Mouse (Mus musculus) heart, adult 11 months (tissue): ENCODE results near the gene Fam107b.

Experiments used
- DNase-seq: peaks from one replicate; pipeline ENCODE4 v3.0.0; 2022

Gene Fam107b

DNA sequence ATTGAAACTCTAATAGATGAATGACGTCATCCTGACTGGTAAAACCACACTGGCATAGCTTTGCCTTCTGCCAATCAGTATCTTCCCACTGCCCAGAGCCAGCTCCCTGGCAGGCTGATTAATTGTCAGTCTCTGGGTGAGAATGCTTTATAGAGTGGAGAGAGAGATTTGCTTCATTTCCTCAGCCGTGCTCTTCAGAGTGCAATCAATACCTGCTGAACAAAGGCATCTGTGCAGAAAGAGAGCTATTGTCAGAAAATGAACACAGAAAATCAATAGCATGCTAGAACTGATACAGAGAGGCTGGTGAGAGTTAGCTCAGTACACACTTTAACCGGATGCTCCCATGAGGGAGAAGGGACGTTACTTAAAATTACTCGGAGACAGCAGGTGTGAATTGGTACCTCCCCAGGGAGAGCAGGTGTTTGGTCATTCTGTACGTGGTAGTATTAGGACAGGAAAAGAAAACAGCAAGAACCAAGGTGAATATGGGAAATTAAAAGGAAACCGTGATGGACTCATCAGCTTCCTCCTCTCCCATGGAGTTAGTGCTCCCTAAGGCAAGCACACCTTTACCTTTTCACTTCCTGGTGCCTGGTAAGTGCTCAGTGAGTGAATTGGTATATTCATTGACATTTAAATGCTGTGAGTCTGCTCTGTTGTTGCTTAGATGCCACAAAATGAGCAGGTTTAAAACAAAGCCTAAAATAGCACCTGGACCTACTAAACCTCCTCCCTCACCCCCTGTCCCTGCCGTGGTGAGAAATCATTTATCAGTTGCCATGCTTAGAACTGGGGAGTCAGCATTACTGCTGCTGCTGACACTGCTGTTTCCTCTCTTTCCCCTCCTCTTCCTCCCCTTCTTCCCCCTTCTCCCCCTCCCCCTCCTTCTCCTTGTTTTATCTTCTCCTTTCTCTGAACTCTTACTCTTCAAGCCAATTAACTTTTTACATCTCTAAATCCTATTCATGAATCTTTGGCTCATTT, 38.9 kb downstream of the Fam107b start:
- peak; percentile 22 for DNase-seq

- peak; percentile 41 for DNase-seq
Observed at GRCm38 (mm10) chr2:3618446-3618845, 48.2 kb downstream of the Fam107b start.

GRCm38 (mm10) chr2:3621568-3621967, 51.3 kb downstream of the Fam107b start:
- peak; percentile 33 for DNase-seq

DNA sequence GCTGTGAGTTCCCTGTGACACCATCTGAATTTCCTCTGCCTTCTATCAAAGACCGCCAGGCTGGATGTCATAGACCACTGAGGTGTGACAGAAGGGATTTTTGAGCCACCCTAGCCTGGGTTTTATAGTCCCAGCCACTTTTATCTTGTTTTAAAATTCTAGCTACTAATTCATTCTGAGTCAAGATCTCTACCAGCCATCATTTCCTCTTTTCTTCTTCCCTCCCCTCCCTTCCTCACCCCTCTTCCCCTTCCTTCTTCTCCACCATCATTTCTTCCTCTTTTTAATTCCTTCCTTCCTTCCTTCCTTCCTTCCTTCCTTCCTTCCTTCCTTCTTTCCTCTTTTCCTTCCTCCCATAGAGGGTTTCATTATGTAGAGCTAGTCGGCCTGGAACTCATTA, 51.9 kb downstream of the Fam107b start:
- DNase-seq, result no peak

GRCm38 (mm10) chr2:3623207-3623980, 53.1 kb downstream of the Fam107b start:
- peak; percentile 24 for DNase-seq

DNA sequence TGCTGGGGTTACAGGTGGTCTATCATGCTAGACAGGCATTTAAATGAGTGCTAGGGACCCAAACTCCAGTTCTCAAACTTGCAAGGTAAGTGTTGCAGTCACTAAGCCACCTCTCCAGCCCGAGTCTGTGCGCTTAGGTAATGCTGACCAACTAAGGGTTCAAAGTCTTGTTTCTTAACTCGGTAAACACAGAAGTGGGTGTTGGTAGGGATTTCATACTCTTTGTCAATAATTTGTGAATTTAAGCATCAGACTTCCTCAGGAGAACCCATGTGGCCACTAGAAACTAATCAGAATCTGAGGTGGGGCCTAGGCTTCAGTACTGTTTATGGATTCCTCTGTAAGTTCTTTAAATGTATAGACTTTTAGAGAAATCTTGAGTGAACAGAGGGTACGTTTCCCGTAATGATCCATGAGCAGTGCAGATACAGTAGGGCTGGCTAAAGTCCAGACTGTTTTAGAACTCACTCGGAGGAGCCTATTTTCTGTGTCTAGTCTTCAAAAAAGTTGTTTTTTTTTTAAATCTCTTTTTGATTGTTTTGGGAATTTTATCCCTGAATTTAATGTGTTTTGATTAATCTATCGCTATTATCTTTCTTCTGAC, 53.8 kb downstream of the Fam107b start:
- DNase-seq, result no peak

- DNase-seq, result peak; percentile 56
Observed at GRCm38 (mm10) chr2:3629096-3629495, 58.8 kb downstream of the Fam107b start.

DNA sequence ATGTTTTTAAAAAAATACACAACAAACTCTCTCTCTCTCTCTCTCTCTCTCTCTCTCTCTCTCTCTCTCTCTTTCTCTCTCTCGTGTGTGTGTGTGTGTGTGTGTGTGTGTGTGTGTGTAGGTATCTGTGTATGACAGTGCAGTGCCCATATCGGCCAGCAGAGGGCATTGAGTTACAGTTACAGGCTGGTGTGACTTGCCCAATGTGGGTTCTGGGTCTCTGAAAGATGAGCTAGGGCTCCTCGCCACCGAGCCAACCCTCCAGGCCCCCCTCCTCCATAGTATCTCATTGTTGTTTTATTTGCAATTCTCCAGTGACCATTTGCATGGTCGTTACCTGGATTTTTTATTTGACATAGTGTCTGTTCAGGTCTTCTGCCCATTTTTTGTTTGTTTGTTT, 59.5 kb downstream of the Fam107b start:
- DNase-seq, result peak; percentile 58

DNA sequence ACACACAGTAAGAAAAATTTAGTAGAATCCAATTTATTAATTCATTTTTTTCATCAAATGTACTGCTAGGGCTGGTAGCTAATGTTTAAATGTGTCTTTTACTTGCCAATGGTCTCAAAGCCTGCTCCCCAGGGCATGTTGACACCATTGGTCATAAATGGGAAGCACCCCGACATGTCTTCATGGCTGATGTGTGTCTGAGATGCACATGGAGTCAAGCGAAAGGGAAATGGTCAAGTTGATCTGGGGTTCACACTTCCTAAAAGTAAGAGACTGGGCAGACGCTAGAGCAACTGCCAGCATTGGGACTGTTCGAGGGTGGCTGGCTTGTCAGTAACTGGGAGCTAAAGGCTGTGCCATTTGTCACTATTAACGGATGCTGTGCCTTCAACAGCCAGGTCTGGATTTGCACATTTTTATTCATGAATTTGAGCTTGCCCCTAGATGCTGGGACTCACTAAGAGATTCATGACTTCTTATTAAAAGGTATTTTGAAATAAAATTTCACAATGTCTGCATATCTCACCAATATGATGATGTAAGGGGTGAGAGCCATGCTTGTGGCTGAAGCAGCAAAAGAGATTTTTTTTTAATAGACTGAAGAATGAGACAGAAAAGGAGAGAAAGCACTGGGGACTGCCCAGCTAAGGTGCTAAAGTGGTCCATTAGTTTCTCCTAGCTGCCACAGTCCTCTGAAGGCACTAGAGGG, 60.6 kb downstream of the Fam107b start:
- peak; percentile 88 for DNase-seq

GRCm38 (mm10) chr2:3633137-3633536, 62.8 kb downstream of the Fam107b start:
- peak; percentile 89 for DNase-seq

DNA sequence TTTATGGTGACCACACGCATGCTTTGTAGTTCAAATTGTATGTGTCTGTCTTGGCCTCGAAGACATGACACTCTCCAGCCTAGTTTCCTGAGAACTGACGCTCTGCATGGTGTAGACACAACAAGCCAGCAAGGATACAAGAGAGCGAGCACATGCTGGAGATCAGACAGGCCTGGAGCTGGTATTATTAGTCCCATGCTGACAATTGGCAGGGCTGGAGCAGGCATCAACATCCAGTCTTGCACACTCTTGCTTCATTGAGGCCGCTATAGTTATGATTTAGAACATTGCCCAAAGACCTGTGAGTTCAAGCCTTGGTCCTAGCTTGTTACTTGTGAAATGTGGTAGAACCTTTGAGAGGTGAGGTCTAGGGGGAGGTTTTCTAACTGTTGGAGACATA, 66.5 kb downstream of the Fam107b start:
- no peak for DNase-seq

- peak; percentile 89 for DNase-seq
Observed at GRCm38 (mm10) chr2:3641001-3641770, 70.9 kb downstream of the Fam107b start.

GRCm38 (mm10) chr2:3642949-3643348, 72.7 kb downstream of the Fam107b start:
- no peak for DNase-seq

- DNase-seq, result no peak
Observed at GRCm38 (mm10) chr2:3645741-3646140, 75.5 kb downstream of the Fam107b start.

GRCm38 (mm10) chr2:3649171-3649570, 78.9 kb downstream of the Fam107b start:
- DNase-seq, result peak; percentile 2

DNA sequence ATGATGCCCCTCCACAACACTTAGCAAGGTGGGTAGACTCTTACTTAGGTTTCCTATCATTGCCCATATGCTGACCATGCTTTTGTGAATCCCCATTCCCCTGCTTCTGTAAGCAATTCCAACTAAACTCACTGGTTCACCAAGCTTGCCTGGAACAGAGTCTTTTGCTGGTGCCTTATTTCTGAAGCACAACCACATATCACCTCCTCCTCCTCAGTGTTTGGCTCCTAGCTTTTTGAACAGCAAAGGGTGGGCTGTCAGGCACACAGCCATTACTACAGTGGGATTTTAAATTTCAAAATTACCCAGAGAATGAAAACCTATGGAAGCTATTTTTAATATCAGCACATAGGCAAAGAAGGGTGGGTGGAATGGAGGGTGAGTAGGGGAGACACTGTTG, 84.3 kb downstream of the Fam107b start:
- DNase-seq, result peak; percentile 74

- DNase-seq, result peak; percentile 78
Observed at GRCm38 (mm10) chr2:3656091-3656490, 85.8 kb downstream of the Fam107b start.

DNA sequence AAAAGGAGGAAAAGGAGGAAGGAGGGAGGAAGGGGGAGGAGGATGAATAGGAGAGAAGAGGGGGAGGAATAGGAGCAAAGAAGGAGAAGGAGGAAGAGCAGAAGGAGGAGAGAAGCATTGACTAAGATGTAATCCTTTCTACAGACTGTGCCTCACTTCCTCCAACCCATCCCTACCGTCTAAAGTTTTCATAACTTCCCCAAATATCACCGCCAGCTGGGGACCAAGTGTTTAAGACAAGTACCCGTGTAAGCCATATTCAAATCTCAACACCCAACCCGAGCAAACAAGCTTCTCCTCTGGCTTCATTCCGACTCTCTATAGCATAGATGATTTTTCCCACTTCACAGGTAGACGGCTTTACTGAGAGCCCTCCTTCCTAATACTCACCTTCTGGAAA, 86.5 kb downstream of the Fam107b start:
- peak; percentile 85 for DNase-seq

DNA sequence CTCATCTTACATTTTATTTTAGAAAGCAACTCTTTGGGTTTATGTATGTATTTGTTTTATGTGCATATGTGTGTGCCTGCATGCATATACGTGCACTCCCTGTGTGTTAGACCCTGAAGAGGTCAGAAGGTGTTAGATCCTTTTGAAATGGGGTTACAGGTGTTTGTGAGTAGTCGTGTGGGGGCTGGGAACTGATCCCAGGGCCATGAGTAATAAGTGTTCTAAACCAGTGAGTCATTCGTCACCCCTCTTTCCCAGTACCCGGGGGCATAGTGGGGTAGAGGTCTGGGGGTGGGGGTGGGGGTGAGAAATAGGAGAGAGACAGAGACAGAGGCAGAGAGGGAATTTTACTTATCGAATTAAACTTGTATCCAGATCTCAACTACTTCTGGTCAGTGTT, 87.1 kb downstream of the Fam107b start:
- peak; percentile 68 for DNase-seq

- DNase-seq, result peak; percentile 96
Observed at GRCm38 (mm10) chr2:3657811-3658730, 87.8 kb downstream of the Fam107b start.

DNA sequence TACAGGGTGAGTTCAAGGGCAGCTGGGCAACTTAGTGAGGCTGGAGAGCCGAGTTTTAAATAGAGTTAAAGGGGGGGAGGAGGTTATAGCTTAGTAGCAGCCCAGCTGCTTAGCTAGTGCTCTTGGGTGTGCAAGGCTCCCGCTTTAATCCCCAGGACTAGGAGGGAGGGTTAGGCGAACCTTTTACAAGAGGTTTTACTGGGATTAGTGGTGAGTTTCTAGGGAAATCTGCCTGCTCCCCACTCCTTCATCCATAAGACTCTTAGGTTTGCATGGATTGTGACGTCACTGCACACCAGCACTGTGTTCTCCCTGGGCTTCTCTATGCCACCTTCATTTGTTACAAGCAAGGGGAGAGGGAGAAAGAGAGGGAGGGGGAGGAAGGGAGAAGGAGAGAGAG, 88.6 kb downstream of the Fam107b start:
- DNase-seq, result peak; percentile 43
